Mouse (Mus musculus) midbrain, postnatal 0 days (tissue): ENCODE measurements at regions not wholly inside any gene's neighbourhood (a gene's known extent, or its start where the extent isn't known, plus 50 kb on each side); places are given as distances from the start of the nearest gene placed in this dataset.

Experiments used
- ATAC-seq: fragments of 200-750 bp; cut with Nextera tagmentation; 2 replicates; pipeline ENCODE4 v1.8.0; 2017; ENCODE audit warnings: moderate number of reproducible peaks, mild to moderate bottlenecking, moderate TSS enrichment, moderate library complexity; ENCODE audit not compliant: low FRiP score
- DNase-seq: peaks from one replicate; pipeline ENCODE4 v3.0.0-alpha.2; 2015; ENCODE audit warnings: low spot score
- H3K27ac ChIP-seq: fragments of 300-500 bp; sonication (generic); 2 replicates; pipeline ENCODE4 v1.5.1; 2014; ENCODE audit warnings: low read depth, mild to moderate bottlenecking, low read length, mixed read lengths
- H3K27me3 ChIP-seq: fragments of 300-500 bp; sonication (generic); 2 replicates; pipeline ENCODE4 v1.6.1; 2014; ENCODE audit warnings: low read length, control low read depth, mixed read lengths; ENCODE audit not compliant: insufficient read depth
- H3K36me3 ChIP-seq: fragments of 300-500 bp; sonication (generic); 2 replicates; pipeline ENCODE4 v1.6.1; 2014; ENCODE audit warnings: low read length, control low read depth, mixed read lengths; ENCODE audit not compliant: insufficient read depth
- H3K4me1 ChIP-seq: fragments of 300-500 bp; sonication (generic); 2 replicates; pipeline ENCODE4 v1.6.1; 2014; ENCODE audit warnings: mild to moderate bottlenecking, control low read depth, antibody characterized with exemption, low read length, mixed read lengths; ENCODE audit not compliant: insufficient read depth
- H3K4me2 ChIP-seq: fragments of 300-500 bp; sonication (generic); 2 replicates; pipeline ENCODE4 v1.6.1; 2014; ENCODE audit warnings: low read depth, mild to moderate bottlenecking, low read length, mixed read lengths; ENCODE audit not compliant: poor library complexity, severe bottlenecking
- H3K4me3 ChIP-seq: fragments of 300-500 bp; sonication (generic); 2 replicates; pipeline ENCODE4 v1.5.1; 2014; ENCODE audit warnings: low read depth, mild to moderate bottlenecking, low read length, moderate library complexity
- H3K9ac ChIP-seq: fragments of 300-500 bp; sonication (generic); replicated peaks from 2 replicates; pipeline ENCODE4 v1.6.1; 2014; ENCODE audit warnings: mild to moderate bottlenecking, low read length, moderate library complexity, mixed read lengths; ENCODE audit not compliant: poor library complexity, severe bottlenecking
- H3K9me3 ChIP-seq: fragments of 300-500 bp; sonication (generic); 2 replicates; pipeline ENCODE4 v1.6.1; 2016; ENCODE audit warnings: low read length, control low read depth
- CTCF ChIP-seq: IDR thresholded peaks from 2 replicates; pipeline ENCODE4 v1.5.1; 2016; ENCODE audit warnings: antibody characterized with exemption, mild to moderate bottlenecking
- WGBS: fragments of 180-500 bp; shearing (Covaris S2); extraction: QIAGEN DNeasy Blood & Tissue Kit; methylation state at CpG from one replicate; pipeline ENCODE4 v1.1.7; 2014; 5-methylcytosine and 5-hydroxymethylcytosine counted together

DNA sequence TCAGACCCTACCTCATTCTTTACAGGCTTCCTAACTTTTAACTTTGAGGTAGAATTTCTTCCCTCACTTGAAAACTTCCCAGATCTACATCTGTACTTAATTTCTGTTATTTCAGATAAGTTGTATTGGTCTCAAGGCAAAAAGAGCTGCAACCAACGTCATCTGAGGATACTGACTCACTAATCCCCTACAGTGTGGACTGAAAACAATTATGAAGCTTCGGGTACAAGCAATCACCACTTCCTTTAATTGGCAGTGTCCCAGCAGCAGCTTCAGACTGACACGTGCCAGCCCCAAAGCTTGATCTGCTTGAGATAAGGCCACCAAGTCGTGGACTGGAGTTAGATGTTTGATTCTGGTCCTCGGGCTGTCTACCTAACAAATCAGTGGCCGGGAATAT is 247.3 kb upstream of the Zc3h12c start:
- no peaks in the 10 kb centered on the region for H3K36me3 ChIP-seq
- ATAC-seq = no peak
- no peaks in the 10 kb centered on the region for H3K27me3 ChIP-seq
- no peak overlapping the region for H3K9ac ChIP-seq
- no peaks in the 10 kb centered on the region for H3K4me1 ChIP-seq
- no peak for TF ChIP-seq CTCF
- no peak overlapping the region for H3K4me2 ChIP-seq
- no peak overlapping the region for H3K27ac ChIP-seq
- no peaks in the 10 kb centered on the region for H3K9me3 ChIP-seq
- no peak for DNase-seq
- WGBS = 65% methylated on average over 6 of the region's 6 CpGs
- no peak overlapping the region for H3K4me3 ChIP-seq

DNA sequence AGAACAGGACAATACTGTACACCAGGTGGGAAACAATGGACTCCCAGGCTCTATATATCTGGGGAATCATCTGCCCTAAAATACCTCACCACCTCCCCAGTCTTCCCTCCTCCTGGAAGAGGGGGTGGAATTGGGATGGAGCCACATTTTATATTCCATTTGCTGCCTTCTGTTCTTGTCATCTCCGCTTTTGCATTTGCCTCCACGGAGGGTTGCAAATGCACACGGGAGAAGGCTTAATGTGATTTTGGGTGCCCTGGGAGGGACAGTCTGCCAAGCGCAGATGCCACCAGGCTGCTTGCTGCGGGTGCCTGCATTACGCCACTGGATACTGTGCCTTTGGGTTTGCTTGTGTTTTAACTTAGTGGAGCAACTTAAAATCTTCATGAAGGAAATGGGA is 239.5 kb upstream of the Zc3h12c start:
- WGBS = 89% methylated on average over 6 of the region's 6 CpGs
- TF ChIP-seq CTCF = no peak
- Histone ChIP-seq H3K36me3 (no peaks in the 10 kb centered on the region), H3K27me3 (no peaks in the 10 kb centered on the region), H3K4me2 (no peak overlapping the region), H3K9me3 (no peaks in the 10 kb centered on the region), H3K27ac (no peak overlapping the region), H3K9ac (no peak overlapping the region), H3K4me3 (no peak overlapping the region), H3K4me1 (no peaks in the 10 kb centered on the region)
- ATAC-seq (no peak), DNase-seq (no peak)

- Histone ChIP-seq H3K4me3 (no peak overlapping the region), H3K36me3 (no peaks in the 10 kb centered on the region), H3K27me3 (no peaks in the 10 kb centered on the region), H3K4me1 (no peaks in the 10 kb centered on the region), H3K4me2 (no peak overlapping the region), H3K9ac (no peak overlapping the region), H3K9me3 (no peaks in the 10 kb centered on the region), H3K27ac (no peak overlapping the region)
- TF ChIP-seq CTCF = no peak
- 78% methylated on average over 2 of the region's 2 CpGs for WGBS
- DNase-seq = no peak
- ATAC-seq = no peak
These were observed 234.1 kb upstream of the Zc3h12c start for GRCm38 (mm10) chr9:52402496-52402895.

- WGBS = 78% methylated on average over 2 of the region's 2 CpGs
- H3K4me3 ChIP-seq = no peak overlapping the region
- ATAC-seq (no peak), DNase-seq (no peak)
- H3K9me3 ChIP-seq = no peaks in the 10 kb centered on the region
- H3K36me3 ChIP-seq = no peaks in the 10 kb centered on the region
- no peak overlapping the region for H3K9ac ChIP-seq
- no peaks in the 10 kb centered on the region for H3K4me1 ChIP-seq
- no peak for TF ChIP-seq CTCF
- H3K4me2 ChIP-seq = no peak overlapping the region
- H3K27ac ChIP-seq = no peak overlapping the region
- no peaks in the 10 kb centered on the region for H3K27me3 ChIP-seq
These were observed 210.7 kb upstream of the Zc3h12c start for GRCm38 (mm10) chr9:52379031-52379430.

- no peaks in the 10 kb centered on the region for H3K36me3 ChIP-seq
- no peak overlapping the region for H3K27ac ChIP-seq
- H3K4me2 ChIP-seq = no peak overlapping the region
- ATAC-seq (no peak), DNase-seq (no peak)
- no peaks in the 10 kb centered on the region for H3K4me1 ChIP-seq
- no peak overlapping the region for H3K9ac ChIP-seq
- H3K4me3 ChIP-seq = no peak overlapping the region
- no peaks in the 10 kb centered on the region for H3K9me3 ChIP-seq
- no peak for TF ChIP-seq CTCF
- H3K27me3 ChIP-seq = no peaks in the 10 kb centered on the region
These were observed 209.4 kb upstream of the Zc3h12c start for GRCm38 (mm10) chr9:52377761-52378160.

GRCm38 (mm10) chr9:52376914-52377313 is 208.5 kb upstream of the Zc3h12c start:
- Histone ChIP-seq H3K36me3 (no peaks in the 10 kb centered on the region), H3K4me1 (no peaks in the 10 kb centered on the region), H3K9me3 (no peaks in the 10 kb centered on the region), H3K9ac (no peak overlapping the region), H3K4me2 (no peak overlapping the region), H3K4me3 (no peak overlapping the region), H3K27me3 (no peaks in the 10 kb centered on the region), H3K27ac (no peak overlapping the region)
- WGBS = 90% methylated on average over 3 of the region's 3 CpGs
- DNase-seq (no peak), ATAC-seq (no peak)
- no peak for TF ChIP-seq CTCF

GRCm38 (mm10) chr9:52371296-52371695 is 202.9 kb upstream of the Zc3h12c start:
- no peaks in the 10 kb centered on the region for H3K27me3 ChIP-seq
- no peak overlapping the region for H3K4me2 ChIP-seq
- H3K4me1 ChIP-seq = 0 out of 2 replicates have a peak, but pooled peaks cover 2% of the 10 kb centered on the region
- H3K36me3 ChIP-seq = no peaks in the 10 kb centered on the region
- ATAC-seq (no peak), DNase-seq (no peak)
- no peak for TF ChIP-seq CTCF
- no peaks in the 10 kb centered on the region for H3K9me3 ChIP-seq
- H3K4me3 ChIP-seq = no peak overlapping the region
- H3K9ac ChIP-seq = no peak overlapping the region
- WGBS = 86% methylated on average over 1 of the region's 1 CpGs
- H3K27ac ChIP-seq = no peak overlapping the region
